Mouse (Mus musculus): ENCODE measurements around the gene Tlr7. TPM values are rescaled to one million over a fixed set of nuclear protein-coding genes. Genes with fewer than 3 reads are reported as not detected.
A peak's percentile ranks its signal among the peaks of the same experiment; 100 is the strongest.

Tlr7 gene
- polyA plus RNA-seq, 1 experiment from 2014 or later = 1.4 TPM

- ATAC-seq = no peak
- Histone ChIP-seq H3K9ac (replicated peaks; ENCODE audit: low read depth) (no peak overlapping the region), H3K4me3 (ENCODE audit: low read depth, low read length) (no peak overlapping the region), H3K36me3 (ENCODE audit: insufficient read depth, low read length) (no peaks in the 10 kb centered on the region), H3K27ac (ENCODE audit: low read length) (no peak overlapping the region), H3K27me3 (replicated peaks; ENCODE audit: insufficient read depth, low read length) (no peaks in the 10 kb centered on the region), H3K4me1 (ENCODE audit: insufficient read depth, low read depth, low read length) (no peaks in the 10 kb centered on the region), H3K9me3 (ENCODE audit: low read length) (no peaks in the 10 kb centered on the region), H3K4me2 (replicated peaks; ENCODE audit: low read depth, low read length) (no peak overlapping the region)
- WGBS = 78% methylated on average over 1 of the region's 1 CpGs
- TF ChIP-seq EP300 (IDR thresholded peaks at IDR 0.05) (no peak), CTCF (IDR thresholded peaks at IDR 0.05) (no peak)
- DNase-seq (ENCODE audit: low spot score) = no peak
Measured at GRCm38 (mm10) chrX:167346440-167346839, 16.1 kb upstream of the Tlr7 start.

- DNase-seq (ENCODE audit: low spot score) = peak; percentile 17
Measured at GRCm38 (mm10) chrX:167344356-167344755, 14.0 kb upstream of the Tlr7 start.

DNA sequence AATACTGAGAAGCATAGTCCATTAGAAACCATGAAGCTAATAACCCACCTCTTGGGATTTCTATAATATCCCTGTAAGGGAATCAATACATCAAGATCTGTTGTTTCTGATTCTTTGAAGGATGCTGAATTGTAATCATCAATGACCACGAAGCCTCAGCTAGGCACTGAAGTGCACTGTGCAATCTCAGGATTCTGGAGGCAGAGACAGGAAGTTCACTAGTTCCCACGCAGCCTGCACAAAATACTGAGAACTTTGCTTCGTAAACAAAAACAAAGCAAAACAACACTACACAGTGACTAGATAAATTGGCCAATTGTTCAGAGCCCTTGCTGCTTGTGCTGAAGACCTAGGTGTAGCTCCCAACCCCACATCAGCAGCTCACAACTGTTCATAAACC is 11.5 kb upstream of the Tlr7 start:
- WGBS = 77% methylated on average over 3 of the region's 3 CpGs
- H3K9me3 ChIP-seq (ENCODE audit: low read length) = no peaks in the 10 kb centered on the region
- H3K36me3 ChIP-seq (ENCODE audit: insufficient read depth, low read length) = no peaks in the 10 kb centered on the region
- no peak overlapping the region for H3K27ac ChIP-seq (ENCODE audit: low read length)
- H3K4me1 ChIP-seq (ENCODE audit: insufficient read depth, low read depth, low read length) = no peaks in the 10 kb centered on the region
- no peak overlapping the region for H3K4me3 ChIP-seq (ENCODE audit: low read depth, low read length)
- DNase-seq (ENCODE audit: low spot score) = no peak
- H3K4me2 ChIP-seq (replicated peaks; ENCODE audit: low read depth, low read length) = no peak overlapping the region
- no peak overlapping the region for H3K9ac ChIP-seq (replicated peaks; ENCODE audit: low read depth)
- no peak for ATAC-seq
- TF ChIP-seq CTCF (IDR thresholded peaks at IDR 0.05) (no peak), EP300 (IDR thresholded peaks at IDR 0.05) (no peak)
- no peaks in the 10 kb centered on the region for H3K27me3 ChIP-seq (replicated peaks; ENCODE audit: insufficient read depth, low read length)

More at GRCm38 (mm10) chrX:167344356-167344755, 14.0 kb upstream of the Tlr7 start:
- H3K4me3 ChIP-seq (ENCODE audit: low read depth, low read length) = no peak overlapping the region
- ATAC-seq = peak; percentile 70
- no peaks in the 10 kb centered on the region for H3K36me3 ChIP-seq (ENCODE audit: insufficient read depth, low read length)
- H3K27ac ChIP-seq (ENCODE audit: low read length) = no peak overlapping the region
- H3K4me2 ChIP-seq (replicated peaks; ENCODE audit: low read depth, low read length) = no peak overlapping the region
- H3K27me3 ChIP-seq (replicated peaks; ENCODE audit: insufficient read depth, low read length) = no peaks in the 10 kb centered on the region
- no peak overlapping the region for H3K9ac ChIP-seq (replicated peaks; ENCODE audit: low read depth)
- TF ChIP-seq EP300 (IDR thresholded peaks at IDR 0.05) (peak; percentile 40; the same call in 1 of the 2 replicates), CTCF (IDR thresholded peaks at IDR 0.05) (no peak)
- no peaks in the 10 kb centered on the region for H3K4me1 ChIP-seq (ENCODE audit: insufficient read depth, low read depth, low read length)
- 41% methylated on average over 1 of the region's 1 CpGs for WGBS
- H3K9me3 ChIP-seq (ENCODE audit: low read length) = no peaks in the 10 kb centered on the region

GRCm38 (mm10) chrX:167340190-167340589 is 9.8 kb upstream of the Tlr7 start:
- no peak overlapping the region for H3K4me3 ChIP-seq (ENCODE audit: low read depth, low read length)
- no peaks in the 10 kb centered on the region for H3K27me3 ChIP-seq (replicated peaks; ENCODE audit: insufficient read depth, low read length)
- no peak overlapping the region for H3K27ac ChIP-seq (ENCODE audit: low read length)
- no peaks in the 10 kb centered on the region for H3K9me3 ChIP-seq (ENCODE audit: low read length)
- no peaks in the 10 kb centered on the region for H3K4me1 ChIP-seq (ENCODE audit: insufficient read depth, low read depth, low read length)
- WGBS = 83% methylated on average over 2 of the region's 2 CpGs
- ATAC-seq (no peak), DNase-seq (ENCODE audit: low spot score) (no peak)
- no peak overlapping the region for H3K4me2 ChIP-seq (replicated peaks; ENCODE audit: low read depth, low read length)
- H3K9ac ChIP-seq (replicated peaks; ENCODE audit: low read depth) = no peak overlapping the region
- no peak for TF ChIP-seq CTCF (IDR thresholded peaks at IDR 0.05)
- TF ChIP-seq EP300 (IDR thresholded peaks at IDR 0.05) = no peak
- no peaks in the 10 kb centered on the region for H3K36me3 ChIP-seq (ENCODE audit: insufficient read depth, low read length)

- H3K9me3 ChIP-seq (ENCODE audit: low read length) = no peaks in the 10 kb centered on the region
- no peaks in the 10 kb centered on the region for H3K36me3 ChIP-seq (ENCODE audit: insufficient read depth, low read length)
- H3K4me1 ChIP-seq (ENCODE audit: insufficient read depth, low read depth, low read length) = no peaks in the 10 kb centered on the region
- H3K4me2 ChIP-seq (replicated peaks; ENCODE audit: low read depth, low read length) = no peak overlapping the region
- no peaks in the 10 kb centered on the region for H3K27me3 ChIP-seq (replicated peaks; ENCODE audit: insufficient read depth, low read length)
- TF ChIP-seq CTCF (IDR thresholded peaks at IDR 0.05) (no peak), EP300 (IDR thresholded peaks at IDR 0.05) (no peak)
- H3K9ac ChIP-seq (replicated peaks; ENCODE audit: low read depth) = no peak overlapping the region
- H3K4me3 ChIP-seq (ENCODE audit: low read depth, low read length) = no peak overlapping the region
- ATAC-seq (no peak), DNase-seq (ENCODE audit: low spot score) (no peak)
- no peak overlapping the region for H3K27ac ChIP-seq (ENCODE audit: low read length)
- WGBS = 96% methylated on average over 1 of the region's 1 CpGs
Measured at GRCm38 (mm10) chrX:167337990-167338389, 7.6 kb upstream of the Tlr7 start.

GRCm38 (mm10) chrX:167334571-167334970 is 4.2 kb upstream of the Tlr7 start:
- Histone ChIP-seq H3K27me3 (replicated peaks; ENCODE audit: insufficient read depth, low read length) (no peaks in the 10 kb centered on the region), H3K36me3 (ENCODE audit: insufficient read depth, low read length) (no peaks in the 10 kb centered on the region), H3K4me1 (ENCODE audit: insufficient read depth, low read depth, low read length) (no peaks in the 10 kb centered on the region), H3K4me3 (ENCODE audit: low read depth, low read length) (no peak overlapping the region), H3K4me2 (replicated peaks; ENCODE audit: low read depth, low read length) (no peak overlapping the region), H3K9ac (replicated peaks; ENCODE audit: low read depth) (no peak overlapping the region), H3K27ac (ENCODE audit: low read length) (no peak overlapping the region), H3K9me3 (ENCODE audit: low read length) (no peaks in the 10 kb centered on the region)
- TF ChIP-seq CTCF (IDR thresholded peaks at IDR 0.05) = no peak
- no peak for TF ChIP-seq EP300 (IDR thresholded peaks at IDR 0.05)
- DNase-seq (ENCODE audit: low spot score) (no peak), ATAC-seq (no peak)
- 77% methylated on average over 1 of the region's 1 CpGs for WGBS

GRCm38 (mm10) chrX:167332607-167333006 is 2.2 kb upstream of the Tlr7 start:
- H3K9me3 ChIP-seq (ENCODE audit: low read length) = no peaks in the 10 kb centered on the region
- H3K27ac ChIP-seq (ENCODE audit: low read length) = no peak overlapping the region
- no peak overlapping the region for H3K9ac ChIP-seq (replicated peaks; ENCODE audit: low read depth)
- WGBS = 0% methylated on average over 1 of the region's 1 CpGs
- H3K27me3 ChIP-seq (replicated peaks; ENCODE audit: insufficient read depth, low read length) = no peaks in the 10 kb centered on the region
- no peak overlapping the region for H3K4me2 ChIP-seq (replicated peaks; ENCODE audit: low read depth, low read length)
- TF ChIP-seq EP300 (IDR thresholded peaks at IDR 0.05) (no peak), CTCF (IDR thresholded peaks at IDR 0.05) (no peak)
- H3K4me1 ChIP-seq (ENCODE audit: insufficient read depth, low read depth, low read length) = no peaks in the 10 kb centered on the region
- no peaks in the 10 kb centered on the region for H3K36me3 ChIP-seq (ENCODE audit: insufficient read depth, low read length)
- ATAC-seq (peak; percentile 62), DNase-seq (ENCODE audit: low spot score) (peak; percentile 23)
- no peak overlapping the region for H3K4me3 ChIP-seq (ENCODE audit: low read depth, low read length)
